Comparison of ENCODE assay signal across 25 mouse cellular contexts in the genomic region with DNA sequence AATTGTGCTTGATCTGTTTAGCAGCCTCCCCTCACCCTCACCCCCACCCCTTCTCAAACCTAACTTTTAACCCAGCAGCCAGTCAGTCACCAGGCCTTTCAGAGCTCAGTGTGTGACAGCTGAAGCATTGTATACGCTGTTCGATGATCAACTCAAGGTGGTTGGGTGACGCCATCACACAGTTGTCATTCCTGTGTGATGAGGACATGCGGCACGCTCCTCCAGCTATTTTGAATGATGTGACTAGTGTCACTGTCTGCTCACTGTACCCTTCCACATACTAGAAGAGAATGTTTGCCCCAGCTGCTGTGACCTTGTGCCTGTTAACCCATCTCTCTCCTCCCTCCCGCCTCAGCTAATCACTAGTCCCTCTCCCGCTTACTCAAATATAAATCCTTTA. TPM values are rescaled to one million over a fixed set of nuclear protein-coding genes. Genes with fewer than 3 reads are reported as not detected.
DNase-seq lines count a peak whose midpoint lies in the region; ATAC-seq and TF ChIP-seq lines count a peak whose summit lies in the region.
"Had no signal": no experiment of that assay in that cellular context is flagged by ENCODE, and none has a peak within 500 bp of the region (broad histone marks: within the 10 kb centered on the region; RNA-seq: fewer than 3 reads in every experiment).

No protein-coding gene starts in this region.

- no peak overlapping the region for H3K4me3 ChIP-seq in heart, embryonic 11.5 days (ENCODE audit: low read depth, low read length)
- H3K4me3 ChIP-seq in limb, embryonic 13.5 days = no peak overlapping the region
- H3K4me3 ChIP-seq in limb, embryonic 10.5 days = no peak overlapping the region
- no peak overlapping the region for H3K4me3 ChIP-seq in heart, postnatal 0 days (ENCODE audit: low read depth, low read length)
- H3K4me3 ChIP-seq: forebrain, embryonic 10.5 days; intestine, embryonic 15.5 days; liver, embryonic 13.5 days had no signal

- no peak overlapping the region for H3K9ac ChIP-seq in heart, embryonic 11.5 days (ENCODE audit: low read depth, low read length)
- no peak overlapping the region for H3K9ac ChIP-seq in limb, embryonic 13.5 days
- H3K9ac ChIP-seq in heart, postnatal 0 days (replicated peaks; ENCODE audit: low read depth, low read length) = no peak overlapping the region; the same call in 1 of the 2 replicates
- H3K9ac ChIP-seq: intestine, embryonic 15.5 days; liver, embryonic 13.5 days; lung, embryonic 14.5 days had no signal

- TF ChIP-seq EP300 in heart, postnatal 0 days (IDR thresholded peaks at IDR 0.05; ENCODE audit: low read depth) = no peak

- peaks cover 3% of the 10 kb centered on the region for H3K4me1 ChIP-seq in heart, embryonic 11.5 days (ENCODE audit: control insufficient read depth, insufficient read depth, low read length)
- no peaks in the 10 kb centered on the region for H3K4me1 ChIP-seq in limb, embryonic 13.5 days
- H3K4me1 ChIP-seq in limb, embryonic 10.5 days = no peaks in the 10 kb centered on the region
- no peaks in the 10 kb centered on the region for H3K4me1 ChIP-seq in heart, postnatal 0 days (ENCODE audit: control insufficient read depth, insufficient read depth)
- H3K4me1 ChIP-seq: forebrain, embryonic 10.5 days; intestine, embryonic 15.5 days had no signal

- DNase-seq in adrenal gland, adult (ENCODE audit: inconsistent age in 2 of 2, low spot score in 1 of 2) = peak; percentile 71 to 75
- DNase-seq in adrenal gland, adult 18-20 months (ENCODE audit: low spot score in 2 of 2) = no peak
- no peak for DNase-seq in heart, adult 11 months
- DNase-seq in limb, embryonic 10.5 days (ENCODE audit: low spot score) = no peak
- DNase-seq in heart, postnatal 0 days (ENCODE audit: low spot score) = peak; percentile 67
- DNase-seq in B cell, adult 2 months = no peak
- DNase-seq: cerebellum, adult 9-10 months; gastrocnemius, postnatal 14 days; kidney, adult 9 months; kidney, postnatal 14 days; liver, embryonic 13.5 days; lung, embryonic 14.5 days; right cerebral cortex, adult 18-20 months; right cerebral cortex, postnatal 4 days; thymus, postnatal 14 days had no signal

- no peaks in the 10 kb centered on the region; the same call in 1 of the 2 replicates for H3K36me3 ChIP-seq in heart, embryonic 11.5 days (ENCODE audit: control insufficient read depth, insufficient read depth, low read length)
- H3K36me3 ChIP-seq in limb, embryonic 13.5 days = peaks cover 25% of the 10 kb centered on the region
- H3K36me3 ChIP-seq in limb, embryonic 10.5 days = peaks cover 17% of the 10 kb centered on the region
- peaks cover 20% of the 10 kb centered on the region for H3K36me3 ChIP-seq in heart, postnatal 0 days (replicated peaks; ENCODE audit: control insufficient read depth, insufficient read depth, low read length)
- H3K36me3 ChIP-seq: intestine, embryonic 15.5 days had no signal

- no peak for TF ChIP-seq CTCF in heart, postnatal 0 days (IDR thresholded peaks at IDR 0.05; ENCODE audit: low read depth)

- no peak overlapping the region for H3K4me2 ChIP-seq in heart, embryonic 11.5 days
- H3K4me2 ChIP-seq in limb, embryonic 13.5 days (replicated peaks) = no peak overlapping the region
- no peak overlapping the region for H3K4me2 ChIP-seq in heart, postnatal 0 days (ENCODE audit: low read depth, low read length)
- H3K4me2 ChIP-seq: intestine, embryonic 15.5 days; liver, embryonic 13.5 days; lung, embryonic 14.5 days had no signal

- H3K27me3 ChIP-seq in heart, embryonic 11.5 days (ENCODE audit: control insufficient read depth, insufficient read depth, low read length) = no peaks in the 10 kb centered on the region
- H3K27me3 ChIP-seq in limb, embryonic 13.5 days = no peaks in the 10 kb centered on the region
- no peaks in the 10 kb centered on the region for H3K27me3 ChIP-seq in limb, embryonic 10.5 days (ENCODE audit: low read depth, poor library complexity, severe bottlenecking)
- H3K27me3 ChIP-seq in heart, postnatal 0 days (ENCODE audit: control insufficient read depth, insufficient read depth, low read length) = no peaks in the 10 kb centered on the region
- H3K27me3 ChIP-seq: intestine, embryonic 15.5 days; liver, embryonic 13.5 days had no signal

- 69% methylated on average over 7 of the region's 7 CpGs for WGBS in heart, embryonic 11.5 days (ENCODE audit: insufficient replicate concordance)
- 85% methylated on average over 7 of the region's 7 CpGs for WGBS in limb, embryonic 13.5 days
- 92% methylated on average over 7 of the region's 7 CpGs for WGBS in limb, embryonic 10.5 days
- WGBS in heart, postnatal 0 days = 43% methylated on average over 7 of the region's 7 CpGs

- peak; percentile 37; the same call in 1 of the 2 replicates for ATAC-seq in heart, embryonic 11.5 days (replicated peaks; ENCODE audit: insufficient number of reproducible peaks, low FRiP score, low TSS enrichment)
- peak; percentile 61 for ATAC-seq in limb, embryonic 13.5 days (ENCODE audit: low FRiP score, low read depth)
- ATAC-seq in heart, postnatal 0 days (ENCODE audit: insufficient read depth, low read depth) = peak; percentile 72
- ATAC-seq: forebrain, embryonic 16.5 days; hindbrain, embryonic 16.5 days; intestine, embryonic 15.5 days; midbrain, embryonic 16.5 days had no signal

- peak overlapping the region; percentile 0; the same call in 1 of the 2 replicates for H3K27ac ChIP-seq in heart, embryonic 11.5 days (ENCODE audit: low read depth, low read length)
- H3K27ac ChIP-seq in limb, embryonic 13.5 days = no peak overlapping the region
- H3K27ac ChIP-seq in limb, embryonic 10.5 days = no peak overlapping the region
- H3K27ac ChIP-seq in heart, postnatal 0 days (ENCODE audit: low read depth) = peak overlapping the region; percentile 71
- H3K27ac ChIP-seq: forebrain, embryonic 10.5 days; intestine, embryonic 15.5 days; macrophage had no signal

- no peaks in the 10 kb centered on the region for H3K9me3 ChIP-seq in heart, embryonic 11.5 days (replicated peaks; ENCODE audit: control insufficient read depth, low read length)
- H3K9me3 ChIP-seq in limb, embryonic 13.5 days = no peaks in the 10 kb centered on the region
- no peaks in the 10 kb centered on the region for H3K9me3 ChIP-seq in limb, embryonic 10.5 days (replicated peaks)
- no peaks in the 10 kb centered on the region for H3K9me3 ChIP-seq in heart, postnatal 0 days (replicated peaks; ENCODE audit: control insufficient read depth, low read length)
- H3K9me3 ChIP-seq: forebrain, embryonic 10.5 days; intestine, embryonic 15.5 days; liver, embryonic 13.5 days had no signal

RNA-seq across cellular contexts. Expression of gene Iba57, which starts 9.3 kb away (rescaled TPM):
- total RNA-seq in adrenal gland, adult 18-20 months (2021) = 10 to 100 TPM; 16.3 to 21.7 TPM
- polyA plus RNA-seq in heart, embryonic 11.5 days (2014; fragmentation: Nextera tagmentation; extraction: Ambion mirVana) = 3.8 and 5.3 TPM in 2 replicates
- 3.5 and 4.4 TPM in 2 replicates for polyA plus RNA-seq in limb, embryonic 13.5 days (2015; fragmentation: Nextera tagmentation; extraction: Ambion mirVana)
- polyA plus RNA-seq in limb, embryonic 10.5 days (2016; fragmentation: Nextera tagmentation; extraction: Ambion mirVana) = 3.3 and 4.5 TPM in 2 replicates
- total RNA-seq in heart, postnatal 0 days (2014; rRNA removed; ENCODE audit: low replicate concordance) = 10.2 and 12.4 TPM in 2 replicates
- 10.7 and 11.0 TPM in 2 replicates for polyA plus RNA-seq in heart, postnatal 0 days (2015; fragmentation: Nextera tagmentation; extraction: Ambion mirVana)

RNA-seq across cellular contexts. Expression of gene Obscn, which starts 18.0 kb away (rescaled TPM):
- 1 to 10 TPM in 1 of 2 experiments, under 1 TPM in 1; 0.99 to 2.4 TPM for total RNA-seq in adrenal gland, adult 18-20 months (2021)
- polyA plus RNA-seq in heart, embryonic 11.5 days (2014; fragmentation: Nextera tagmentation; extraction: Ambion mirVana) = 39.3 and 41.1 TPM in 2 replicates
- 1.5 and 1.7 TPM in 2 replicates for polyA plus RNA-seq in limb, embryonic 13.5 days (2015; fragmentation: Nextera tagmentation; extraction: Ambion mirVana)
- polyA plus RNA-seq in limb, embryonic 10.5 days (2016; fragmentation: Nextera tagmentation; extraction: Ambion mirVana) = 0.11 and 0.13 TPM in 2 replicates
- 225 and 245 TPM in 2 replicates for total RNA-seq in heart, postnatal 0 days (2014; rRNA removed; ENCODE audit: low replicate concordance)
- 106 and 107 TPM in 2 replicates for polyA plus RNA-seq in heart, postnatal 0 days (2015; fragmentation: Nextera tagmentation; extraction: Ambion mirVana)

RNA-seq across cellular contexts. Expression of gene Gjc2, which starts 28.8 kb away (rescaled TPM):
- total RNA-seq in adrenal gland, adult 18-20 months (2021) = under 1 TPM; 0.48 to 0.60 TPM
- 0.11 TPM in 1 of 2 replicates, not detected in the other for polyA plus RNA-seq in heart, embryonic 11.5 days (2014; fragmentation: Nextera tagmentation; extraction: Ambion mirVana)
- polyA plus RNA-seq in limb, embryonic 13.5 days (2015; fragmentation: Nextera tagmentation; extraction: Ambion mirVana) = 0.25 and 0.47 TPM in 2 replicates
- 0.23 TPM in 1 of 2 replicates, not detected in the other for polyA plus RNA-seq in limb, embryonic 10.5 days (2016; fragmentation: Nextera tagmentation; extraction: Ambion mirVana)
- total RNA-seq in heart, postnatal 0 days (2014; rRNA removed; ENCODE audit: low replicate concordance) = 0.08 and 0.12 TPM in 2 replicates
- 0.63 and 0.75 TPM in 2 replicates for polyA plus RNA-seq in heart, postnatal 0 days (2015; fragmentation: Nextera tagmentation; extraction: Ambion mirVana)
- total RNA-seq: hematopoietic stem cell, adult 5-6 weeks had no signal
- polyA plus RNA-seq: forebrain, embryonic 10.5 days; macrophage; neural tube, embryonic 14.5 days had no signal

RNA-seq across cellular contexts. Expression of gene Guk1, which starts 37.8 kb away (rescaled TPM):
- total RNA-seq in adrenal gland, adult 18-20 months (2021) = 10 to 100 TPM; 57.3 to 71.5 TPM
- polyA plus RNA-seq in heart, embryonic 11.5 days (2014; fragmentation: Nextera tagmentation; extraction: Ambion mirVana) = 121 and 125 TPM in 2 replicates
- 136 and 138 TPM in 2 replicates for polyA plus RNA-seq in limb, embryonic 13.5 days (2015; fragmentation: Nextera tagmentation; extraction: Ambion mirVana)
- polyA plus RNA-seq in limb, embryonic 10.5 days (2016; fragmentation: Nextera tagmentation; extraction: Ambion mirVana) = 145 and 155 TPM in 2 replicates
- total RNA-seq in heart, postnatal 0 days (2014; rRNA removed; ENCODE audit: low replicate concordance) = 47.5 and 60.3 TPM in 2 replicates
- 138 and 146 TPM in 2 replicates for polyA plus RNA-seq in heart, postnatal 0 days (2015; fragmentation: Nextera tagmentation; extraction: Ambion mirVana)

RNA-seq across cellular contexts. Expression of gene Mrpl55, which starts 48.1 kb away (rescaled TPM):
- total RNA-seq in adrenal gland, adult 18-20 months (2021) = 10 to 100 TPM; 50.6 to 58.9 TPM
- polyA plus RNA-seq in heart, embryonic 11.5 days (2014; fragmentation: Nextera tagmentation; extraction: Ambion mirVana) = 98.5 and 102 TPM in 2 replicates
- 90.5 and 91.5 TPM in 2 replicates for polyA plus RNA-seq in limb, embryonic 13.5 days (2015; fragmentation: Nextera tagmentation; extraction: Ambion mirVana)
- polyA plus RNA-seq in limb, embryonic 10.5 days (2016; fragmentation: Nextera tagmentation; extraction: Ambion mirVana) = 123 and 131 TPM in 2 replicates
- 174 and 187 TPM in 2 replicates for total RNA-seq in heart, postnatal 0 days (2014; rRNA removed; ENCODE audit: low replicate concordance)
- polyA plus RNA-seq in heart, postnatal 0 days (2015; fragmentation: Nextera tagmentation; extraction: Ambion mirVana) = 196 and 199 TPM in 2 replicates

Comparison
In these comparisons a context has a peak if more than half of its experiments do, and no peak if none do; other contexts are left out.
1. DNase-seq: peak in adrenal gland, adult (2 of 2) and heart, postnatal 0 days (single experiment); none in adrenal gland, adult 18-20 months (0 of 2), heart, adult 11 months (single experiment), limb, embryonic 10.5 days (single experiment) and B cell, adult 2 months (0 of 2).
2. H3K27ac ChIP-seq: peak in heart, embryonic 11.5 days (single experiment) and heart, postnatal 0 days (single experiment); none in limb, embryonic 13.5 days (single experiment) and limb, embryonic 10.5 days (single experiment).
3. RNA of gene Obscn, which starts 18.0 kb away (polyA plus RNA-seq): 106 to 107 TPM in heart, postnatal 0 days and 39.3 to 41.1 TPM in heart, embryonic 11.5 days; 1.5 to 1.7 TPM in limb, embryonic 13.5 days and 0.11 to 0.13 TPM in limb, embryonic 10.5 days; every median in the first group is over 10 times any median in the second.
4. Peak in every context shown above with its lines, with median percentiles within 50 percentile points of each other: ATAC-seq.